Mouse (Mus musculus) bone marrow, adult 2 months (tissue): ENCODE data around the gene Crygd. TPM values are rescaled to one million over a fixed set of nuclear protein-coding genes. Genes with fewer than 3 reads are reported as not detected.

Source experiments
- H3K27ac ChIP-seq: fragments of 200-500 bp; 2 replicates; pipeline ENCODE4 v1.5.1; 2012; ENCODE audit warnings: low read depth, mild to moderate bottlenecking, control low read depth, inconsistent platforms, low read length; ENCODE audit not compliant: control insufficient read depth, poor library complexity, insufficient read depth
- H3K4me1 ChIP-seq: fragments of 200-500 bp; 2 replicates; pipeline ENCODE4 v1.6.1; 2011; ENCODE audit warnings: low read length; ENCODE audit not compliant: control insufficient read depth, insufficient read depth
- H3K4me3 ChIP-seq: fragments of 200-500 bp; replicated peaks from 2 replicates; pipeline ENCODE3; 2011; ENCODE audit warnings: mild to moderate bottlenecking, low read depth, low read length, control low read depth; ENCODE audit not compliant: control insufficient read depth
- CTCF ChIP-seq: fragments of 200-500 bp; IDR thresholded peaks from 2 replicates; pipeline ENCODE4 v1.5.1; 2011; ENCODE audit warnings: low read length, control low read depth; ENCODE audit not compliant: control insufficient read depth, insufficient read depth
- POLR2A ChIP-seq: fragments of 200-500 bp; IDR thresholded peaks from 2 replicates; pipeline ENCODE4 v1.6.1; 2011; ENCODE audit warnings: low read depth, mild to moderate bottlenecking, control low read depth, low read length, borderline replicate concordance; ENCODE audit not compliant: control insufficient read depth
- WGBS: fragments of 180-500 bp; shearing (Covaris S2); methylation state at CpG from one replicate; pipeline ENCODE4 v1.1.7; 2018; 5-methylcytosine and 5-hydroxymethylcytosine counted together
- polyA plus RNA-seq: library from polyadenylated mRNA; stranded (reverse); fragments of >200 nt; gene quantifications from 2 replicates; pipeline ENCODE4 v1.2.4, GENCODE M21; 2011; ENCODE audit warnings: low replicate concordance; ENCODE audit not compliant: missing spikeins, insufficient read depth, insufficient read length

Gene Crygd
- polyA plus RNA-seq, 1 experiment, result not detected

DNA sequence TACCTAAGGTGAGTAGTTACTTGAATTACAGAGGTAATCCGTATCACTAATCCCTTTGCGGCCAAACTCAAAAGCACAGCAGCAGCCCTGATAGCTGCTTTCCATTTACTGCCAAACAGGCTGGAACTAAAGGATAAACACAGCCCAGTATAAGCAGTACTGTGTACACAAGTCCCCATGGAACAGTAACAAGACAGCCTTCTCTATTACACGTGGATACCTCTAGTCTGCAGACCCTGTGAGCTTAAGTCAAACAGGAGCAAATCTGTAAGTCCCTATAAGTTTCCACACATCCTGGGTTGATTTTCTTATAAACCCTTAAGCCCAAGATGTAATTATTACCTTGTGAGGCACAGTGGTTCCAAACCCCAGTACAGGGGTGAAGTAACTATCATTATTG is 27.7 kb downstream of the Crygd start:
- Histone ChIP-seq H3K4me3 (no peak overlapping the region), H3K27ac (no peak overlapping the region), H3K4me1 (no peaks in the 10 kb centered on the region)
- 56% methylated on average over 3 of the region's 3 CpGs for WGBS
- TF ChIP-seq CTCF (no peak), POLR2A (no peak)

DNA sequence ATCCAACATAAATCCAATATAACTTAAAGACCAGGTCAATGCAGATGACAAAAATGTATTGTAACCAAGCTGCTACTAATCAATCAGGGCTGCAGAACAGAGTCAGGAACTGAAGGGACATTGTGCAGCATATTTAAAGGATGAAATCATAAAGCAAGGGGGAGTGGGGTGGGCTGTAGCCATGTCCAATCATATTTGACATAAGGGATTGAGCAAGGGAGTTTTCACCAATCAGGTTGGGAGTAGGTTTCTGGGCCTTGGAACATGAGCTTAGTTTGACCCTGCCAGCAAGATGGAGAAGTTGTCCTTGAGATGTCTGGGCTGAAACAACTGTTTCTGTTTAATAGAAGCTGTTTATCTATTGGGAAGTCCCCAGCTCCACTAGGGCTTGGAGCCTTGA is 30.6 kb downstream of the Crygd start, which contains the start of gene Akr1cl:
Gene Akr1cl (minus strand): TSS at position 119 of the 400 bp plus-strand sequence.
- no peaks in the 10 kb centered on the region for H3K4me1 ChIP-seq
- no peak within 1 kb of the TSS for H3K27ac ChIP-seq
- TF ChIP-seq CTCF, result no peak
- no peak for TF ChIP-seq POLR2A
- H3K4me3 ChIP-seq, result no peak within 1 kb of the TSS

DNA sequence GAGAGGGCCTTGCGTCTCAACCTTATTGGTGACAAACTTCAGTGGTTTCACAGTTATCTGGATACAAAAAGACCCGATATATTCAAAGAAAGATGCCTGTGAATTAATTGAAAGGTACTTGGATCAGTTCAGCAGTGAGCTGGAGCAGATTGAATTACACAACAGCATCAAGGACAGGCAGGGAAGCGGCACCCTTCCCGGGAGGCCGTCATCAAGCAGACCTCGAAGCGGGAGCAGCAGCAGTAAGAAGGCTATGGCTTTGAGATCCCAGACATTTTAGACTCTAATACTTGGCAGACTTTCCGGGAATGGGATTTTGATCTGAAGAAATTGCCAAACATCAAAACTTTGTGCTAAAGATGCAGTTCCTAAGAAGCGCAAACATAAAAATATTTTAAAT is 35.0 kb downstream of the Crygd start:
- TF ChIP-seq POLR2A, result no peak
- TF ChIP-seq CTCF, result no peak
- Histone ChIP-seq H3K27ac (no peak overlapping the region), H3K4me1 (no peaks in the 10 kb centered on the region), H3K4me3 (no peak overlapping the region)
- 89% methylated on average over 9 of the region's 9 CpGs for WGBS

DNA sequence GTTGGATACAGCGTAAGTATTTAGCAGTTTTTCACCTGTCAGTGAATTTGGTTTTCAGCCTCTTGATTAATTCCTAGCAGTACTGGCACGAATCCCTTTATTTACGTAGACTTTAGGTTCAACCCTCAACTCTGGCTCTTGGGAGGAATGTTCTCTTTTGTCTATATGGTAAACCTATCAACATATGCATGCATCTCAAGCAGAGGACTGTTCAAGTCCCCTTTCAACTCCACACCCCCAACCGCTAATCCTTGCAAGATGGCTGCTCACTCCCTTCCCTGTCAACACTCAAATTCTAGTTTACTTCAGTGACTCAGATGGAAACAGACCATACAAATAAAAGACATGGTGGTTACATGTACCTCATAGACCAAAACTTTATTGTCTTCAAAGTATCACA is 50.5 kb downstream of the Crygd start:
- Histone ChIP-seq H3K4me3 (no peak overlapping the region), H3K27ac (no peak overlapping the region), H3K4me1 (no peaks in the 10 kb centered on the region)
- WGBS, result 85% methylated on average over 4 of the region's 4 CpGs
- TF ChIP-seq CTCF (no peak), POLR2A (no peak)

Other genes starting within 250 kb of the Crygd start
- gene Plekhm3, start 106.6 kb downstream of the Crygd start, polyA plus RNA-seq, result 2.3 and 4.5 TPM in 2 replicates
- 1.1 TPM in 1 of 2 replicates, not detected in the other for gene Akr1cl, start 30.7 kb downstream of the Crygd start, polyA plus RNA-seq
- gene Cryge, start 12.3 kb downstream of the Crygd start, polyA plus RNA-seq, result not detected in 2 replicates
- gene Crygc, start 10.2 kb upstream of the Crygd start, polyA plus RNA-seq, result not detected in 2 replicates
- gene Crygb, start 18.8 kb upstream of the Crygd start, polyA plus RNA-seq, result not detected in 2 replicates
- gene Cryga, start 39.9 kb upstream of the Crygd start, polyA plus RNA-seq, result not detected in 2 replicates
- gene Gm28845, start 56.1 kb upstream of the Crygd start, polyA plus RNA-seq, result not detected in 2 replicates
- 0.59 TPM in 1 of 2 replicates, not detected in the other for gene D630023F18Rik, start 59.8 kb upstream of the Crygd start, polyA plus RNA-seq
- gene Idh1, start 123.0 kb upstream of the Crygd start, polyA plus RNA-seq, result 18.2 and 43.7 TPM in 2 replicates
- 4.2 and 10.0 TPM in 2 replicates for gene Pikfyve, start 123.2 kb upstream of the Crygd start, polyA plus RNA-seq
- gene Pth2r, start 218.6 kb upstream of the Crygd start, polyA plus RNA-seq, result not detected in 2 replicates